Mouse (Mus musculus) forebrain, embryonic 14.5 days (tissue): Measurements from ENCODE around the gene Tspan11. TPM values are rescaled to one million over a fixed set of nuclear protein-coding genes. Genes with fewer than 3 reads are reported as not detected.

Experiments used
- ATAC-seq: fragments of 200-750 bp; cut with Nextera tagmentation; 2 replicates; pipeline ENCODE4 v1.8.0; 2017; ENCODE audit warnings: mild to moderate bottlenecking, moderate library complexity
- DNase-seq: peaks from one replicate; pipeline ENCODE4 v3.0.0-alpha.2; 2015; ENCODE audit warnings: low spot score
- H3K27ac ChIP-seq: fragments of 300-500 bp; sonication (generic); 2 replicates; pipeline ENCODE4 v1.5.1; 2014; ENCODE audit warnings: low read depth, mild to moderate bottlenecking, control low read depth, low read length, moderate library complexity
- H3K27me3 ChIP-seq: fragments of 300-500 bp; sonication (generic); replicated peaks from 2 replicates; pipeline ENCODE4 v1.6.1; 2014; ENCODE audit warnings: low read length, control low read depth, mixed read lengths; ENCODE audit not compliant: control insufficient read depth, insufficient read depth
- H3K36me3 ChIP-seq: fragments of 300-500 bp; sonication (generic); 2 replicates; pipeline ENCODE4 v1.6.1; 2014; ENCODE audit warnings: low read length, control low read depth; ENCODE audit not compliant: control insufficient read depth, insufficient read depth
- H3K4me1 ChIP-seq: fragments of 300-500 bp; sonication (generic); 2 replicates; pipeline ENCODE4 v1.6.1; 2014; ENCODE audit warnings: antibody characterized with exemption, low read length, control low read depth; ENCODE audit not compliant: control insufficient read depth, insufficient read depth
- H3K4me2 ChIP-seq: fragments of 300-500 bp; sonication (generic); 2 replicates; pipeline ENCODE4 v1.6.1; 2014; ENCODE audit warnings: mild to moderate bottlenecking, control low read depth, low read length
- H3K4me3 ChIP-seq: fragments of 300-500 bp; sonication (generic); 2 replicates; pipeline ENCODE4 v1.5.1; 2014; ENCODE audit warnings: low read depth, low read length, control low read depth
- H3K9ac ChIP-seq: fragments of 300-500 bp; sonication (generic); 2 replicates; pipeline ENCODE4 v1.6.1; 2014; ENCODE audit warnings: mild to moderate bottlenecking, low read length, control low read depth, moderate library complexity
- H3K9me3 ChIP-seq: fragments of 300-500 bp; sonication (generic); replicated peaks from 2 replicates; pipeline ENCODE4 v1.6.1; 2016; ENCODE audit warnings: low read length, control low read depth, mixed read lengths; ENCODE audit not compliant: control insufficient read depth
- WGBS: fragments of 180-500 bp; shearing (Covaris S2); extraction: QIAGEN DNeasy Blood & Tissue Kit; methylation state at CpG from one replicate; pipeline ENCODE4 v1.1.7; 2014; 5-methylcytosine and 5-hydroxymethylcytosine counted together
- polyA plus RNA-seq: library from polyadenylated mRNA; unstranded; fragments of >200 nt; fragmentation: Nextera tagmentation; extraction: Ambion mirVana; gene quantifications from 2 replicates; pipeline ENCODE4 v1.2.1, GENCODE M21; 2014

Gene Tspan11
- polyA plus RNA-seq, 1 experiment from 2014 or later, result 10.5 TPM

- WGBS, result 90% methylated on average over 5 of the region's 5 CpGs
- ATAC-seq, result no peak
- no peaks in the 10 kb centered on the region for H3K27me3 ChIP-seq
Observed at GRCm38 (mm10) chr6:127956172-127956571, 68.8 kb downstream of the Tspan11 start.

GRCm38 (mm10) chr6:127960203-127960602 is 72.8 kb downstream of the Tspan11 start:
- DNase-seq (no peak), ATAC-seq (no peak)
- Histone ChIP-seq H3K36me3 (no peaks in the 10 kb centered on the region), H3K4me3 (no peak overlapping the region), H3K9ac (no peak overlapping the region), H3K9me3 (no peaks in the 10 kb centered on the region), H3K4me1 (no peaks in the 10 kb centered on the region), H3K27me3 (no peaks in the 10 kb centered on the region), H3K27ac (no peak overlapping the region), H3K4me2 (no peak overlapping the region)
- 96% methylated on average over 1 of the region's 1 CpGs for WGBS

More at GRCm38 (mm10) chr6:127956172-127956571, 68.8 kb downstream of the Tspan11 start:
- no peak for DNase-seq
- Histone ChIP-seq H3K36me3 (no peaks in the 10 kb centered on the region), H3K4me1 (no peaks in the 10 kb centered on the region), H3K9me3 (no peaks in the 10 kb centered on the region), H3K4me2 (no peak overlapping the region), H3K9ac (no peak overlapping the region), H3K27ac (no peak overlapping the region), H3K4me3 (no peak overlapping the region)

GRCm38 (mm10) chr6:127965497-127965896 is 78.1 kb downstream of the Tspan11 start:
- ATAC-seq, result peak; percentile 52
- H3K9ac ChIP-seq, result no peak overlapping the region
- peak; percentile 48 for DNase-seq
- no peaks in the 10 kb centered on the region for H3K4me1 ChIP-seq
- WGBS, result 43% methylated on average over 8 of the region's 8 CpGs
- H3K27me3 ChIP-seq, result no peaks in the 10 kb centered on the region
- no peak overlapping the region for H3K4me3 ChIP-seq
- H3K4me2 ChIP-seq, result no peak overlapping the region
- H3K27ac ChIP-seq, result no peak overlapping the region
- H3K36me3 ChIP-seq, result no peaks in the 10 kb centered on the region
- H3K9me3 ChIP-seq, result no peaks in the 10 kb centered on the region

- H3K9me3 ChIP-seq, result no peaks in the 10 kb centered on the region
- no peaks in the 10 kb centered on the region for H3K36me3 ChIP-seq
- ATAC-seq (no peak), DNase-seq (no peak)
- H3K4me3 ChIP-seq, result no peak overlapping the region
- H3K4me1 ChIP-seq, result no peaks in the 10 kb centered on the region
- H3K27ac ChIP-seq, result no peak overlapping the region
- H3K27me3 ChIP-seq, result no peaks in the 10 kb centered on the region
- WGBS, result 74% methylated on average over 7 of the region's 7 CpGs
- H3K4me2 ChIP-seq, result no peak overlapping the region
- no peak overlapping the region for H3K9ac ChIP-seq
Observed at GRCm38 (mm10) chr6:127969709-127970108, 82.3 kb downstream of the Tspan11 start.

- H3K27ac ChIP-seq, result no peak overlapping the region
- ATAC-seq (peak; percentile 67), DNase-seq (peak; percentile 84)
- H3K9me3 ChIP-seq, result no peaks in the 10 kb centered on the region
- WGBS, result 5% methylated on average over 7 of the region's 7 CpGs
- H3K4me1 ChIP-seq, result no peaks in the 10 kb centered on the region
- no peaks in the 10 kb centered on the region for H3K36me3 ChIP-seq
- H3K9ac ChIP-seq, result no peak overlapping the region
- H3K4me3 ChIP-seq, result no peak overlapping the region
- no peak overlapping the region for H3K4me2 ChIP-seq
- H3K27me3 ChIP-seq, result no peaks in the 10 kb centered on the region
Observed at GRCm38 (mm10) chr6:127970120-127970519, 82.7 kb downstream of the Tspan11 start.

DNA sequence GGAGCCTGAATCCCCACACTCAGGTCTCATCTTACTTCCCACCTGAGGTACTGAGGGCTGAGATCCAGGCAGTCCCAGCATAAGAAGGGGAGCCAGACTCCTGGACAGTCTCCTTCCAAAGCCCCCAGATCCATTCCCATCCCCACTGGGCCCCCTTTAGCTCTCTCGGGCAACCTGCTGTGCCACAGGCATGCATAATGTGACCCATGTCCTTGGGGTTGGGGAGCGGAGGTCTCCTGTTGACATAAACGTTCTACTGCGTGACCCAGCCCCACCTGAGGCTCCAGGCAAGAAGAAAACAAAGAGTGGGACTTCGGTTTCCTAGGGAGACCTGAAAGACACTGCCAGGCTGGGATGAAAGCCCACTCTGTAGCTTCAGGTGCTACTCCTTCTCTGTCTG is 83.5 kb downstream of the Tspan11 start:
- Histone ChIP-seq H3K27ac (no peak overlapping the region), H3K9me3 (no peaks in the 10 kb centered on the region), H3K4me1 (no peaks in the 10 kb centered on the region), H3K9ac (no peak overlapping the region), H3K4me2 (no peak overlapping the region), H3K4me3 (no peak overlapping the region), H3K36me3 (no peaks in the 10 kb centered on the region), H3K27me3 (no peaks in the 10 kb centered on the region)
- 58% methylated on average over 5 of the region's 5 CpGs for WGBS
- no peak for ATAC-seq
- DNase-seq, result no peak

DNA sequence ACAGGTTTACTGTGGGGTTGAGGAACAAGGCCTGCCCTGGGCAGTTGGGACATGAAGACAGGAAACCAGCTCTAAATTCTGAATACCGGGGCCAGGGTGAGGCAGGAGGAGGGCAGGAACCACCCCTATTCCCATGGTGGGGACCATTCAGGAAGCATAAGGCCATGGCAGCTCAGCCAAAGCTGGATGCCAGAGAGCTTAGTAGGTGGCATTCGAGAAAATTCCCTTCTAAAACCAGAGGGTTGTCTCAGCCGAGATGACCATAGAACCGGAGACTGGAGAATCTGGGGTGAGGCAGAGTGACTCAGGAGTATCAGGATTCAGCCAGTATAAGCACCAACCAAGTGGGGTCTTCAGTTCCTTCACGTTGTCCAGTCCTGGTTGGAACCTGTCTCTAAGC is 84.5 kb downstream of the Tspan11 start:
- 89% methylated on average over 5 of the region's 5 CpGs for WGBS
- H3K9me3 ChIP-seq, result no peaks in the 10 kb centered on the region
- no peak for ATAC-seq

DNA sequence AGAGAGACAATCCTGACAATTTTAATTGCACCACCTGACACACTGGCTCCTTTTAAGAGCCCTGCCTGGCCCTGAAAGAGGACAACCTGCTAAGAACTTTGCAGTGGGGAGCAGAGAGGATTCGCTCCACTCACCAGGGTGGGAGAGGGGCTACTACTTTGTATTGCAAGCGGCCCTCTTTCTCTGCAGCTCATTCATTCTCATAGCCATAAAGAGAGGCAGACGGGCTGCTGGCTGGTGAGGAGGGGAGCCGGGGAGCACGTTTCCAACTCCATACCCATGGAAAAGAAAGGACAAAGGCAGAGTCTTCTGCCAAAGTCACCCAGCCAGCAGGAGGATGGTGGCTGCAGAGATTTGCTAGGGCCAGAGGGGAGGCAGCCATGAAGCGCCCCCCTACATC is 86.2 kb downstream of the Tspan11 start:
- no peaks in the 10 kb centered on the region for H3K4me1 ChIP-seq
- no peaks in the 10 kb centered on the region for H3K36me3 ChIP-seq
- no peak for DNase-seq
- H3K4me3 ChIP-seq, result no peak overlapping the region
- 19% methylated on average over 6 of the region's 6 CpGs for WGBS
- no peak overlapping the region for H3K27ac ChIP-seq
- no peaks in the 10 kb centered on the region for H3K27me3 ChIP-seq
- no peaks in the 10 kb centered on the region for H3K9me3 ChIP-seq
- H3K9ac ChIP-seq, result no peak overlapping the region
- H3K4me2 ChIP-seq, result no peak overlapping the region
- no peak for ATAC-seq

More for the DNA sequence above, 84.5 kb downstream of the Tspan11 start:
- Histone ChIP-seq H3K27me3 (no peaks in the 10 kb centered on the region), H3K4me2 (no peak overlapping the region), H3K27ac (no peak overlapping the region), H3K36me3 (no peaks in the 10 kb centered on the region), H3K4me1 (no peaks in the 10 kb centered on the region), H3K9ac (no peak overlapping the region), H3K4me3 (no peak overlapping the region)
- DNase-seq, result no peak

DNA sequence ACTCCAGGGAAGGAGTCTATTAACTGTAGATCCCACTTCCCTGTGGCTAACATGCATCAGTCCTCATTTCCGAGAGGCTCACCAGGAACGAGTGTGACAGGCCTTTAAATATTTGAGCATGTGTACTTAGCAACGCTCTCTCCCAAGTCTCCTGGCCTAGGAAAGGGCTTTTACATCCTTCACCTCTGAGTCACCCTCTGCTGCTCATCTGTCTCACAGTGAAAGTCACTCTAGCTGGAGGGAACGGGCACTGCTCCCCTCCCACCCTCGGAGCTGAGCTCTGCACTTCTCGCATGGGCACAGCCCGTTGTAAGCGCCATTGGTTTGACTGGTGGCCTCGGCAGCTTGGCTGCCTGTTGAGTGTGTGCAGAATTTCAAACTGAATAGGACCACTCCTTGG is 86.6 kb downstream of the Tspan11 start:
- no peak overlapping the region for H3K4me2 ChIP-seq
- 58% methylated on average over 9 of the region's 9 CpGs for WGBS
- H3K27ac ChIP-seq, result no peak overlapping the region
- H3K4me3 ChIP-seq, result no peak overlapping the region
- no peaks in the 10 kb centered on the region for H3K4me1 ChIP-seq
- H3K9me3 ChIP-seq, result no peaks in the 10 kb centered on the region
- no peak overlapping the region for H3K9ac ChIP-seq
- DNase-seq, result no peak
- no peaks in the 10 kb centered on the region for H3K27me3 ChIP-seq
- H3K36me3 ChIP-seq, result no peaks in the 10 kb centered on the region
- ATAC-seq, result no peak
